Mouse (Mus musculus): Measurements from ENCODE around the gene Nudt12. TPM values are rescaled to one million over a fixed set of nuclear protein-coding genes. Genes with fewer than 3 reads are reported as not detected.

The Nudt12 gene
- 10 to 100 TPM; 10.8 to 11.2 TPM for total RNA-seq (2021)

GRCm38 (mm10) chr17:59013091-59013459 lies at the start of gene Nudt12:
TSS of gene Nudt12 (minus strand) at chr17:59013372.
- intact Hi-C loops (cut with DNase I): no loop called here
- DNase-seq (ENCODE audit: low spot score in 2 of 2): peak; percentile 55 to 65

- no peak for DNase-seq (ENCODE audit: low spot score in 2 of 2)
- intact Hi-C loops (cut with DNase I): no loop called here
These were observed 40.1 kb upstream of the Nudt12 start for GRCm38 (mm10) chr17:59053306-59053705.

GRCm38 (mm10) chr17:59039754-59040153 lies 26.6 kb upstream of the Nudt12 start:
- intact Hi-C loops (cut with DNase I): loop anchor here (5.0 kb wide), 1 partner anchor 58 kb away; no protein-coding TSS in a partner anchor
- DNase-seq (ENCODE audit: low spot score in 2 of 2): peak; percentile 23 to 39

- intact Hi-C loops (cut with DNase I): no loop called here
- no peak for DNase-seq (ENCODE audit: low spot score in 2 of 2)
These were observed 20.3 kb upstream of the Nudt12 start for GRCm38 (mm10) chr17:59033445-59033844.

- intact Hi-C loops (cut with DNase I): no loop called here
- DNase-seq (ENCODE audit: low spot score in 2 of 2): no peak
These were observed 13.2 kb upstream of the Nudt12 start for GRCm38 (mm10) chr17:59026336-59026735.

- DNase-seq (ENCODE audit: low spot score in 2 of 2): no peak
- intact Hi-C loops (cut with DNase I): no loop called here
These were observed 11.3 kb upstream of the Nudt12 start for GRCm38 (mm10) chr17:59024502-59024901.

GRCm38 (mm10) chr17:59023971-59024370 lies 10.8 kb upstream of the Nudt12 start:
- intact Hi-C loops (cut with DNase I): no loop called here
- no peak for DNase-seq (ENCODE audit: low spot score in 2 of 2)

- intact Hi-C loops (cut with DNase I): no loop called here
- no peak for DNase-seq (ENCODE audit: low spot score in 2 of 2)
These were observed 5.5 kb upstream of the Nudt12 start for GRCm38 (mm10) chr17:59018666-59019065.

GRCm38 (mm10) chr17:59012421-59013090 lies 616 bp downstream of the Nudt12 start:
- intact Hi-C loops (cut with DNase I): no loop called here
- DNase-seq (ENCODE audit: low spot score in 2 of 2): peak in 1 of 2 experiments; percentile 5

- intact Hi-C loops (cut with DNase I): no loop called here
- DNase-seq (ENCODE audit: low spot score in 2 of 2): no peak
These were observed 1.4 kb downstream of the Nudt12 start for GRCm38 (mm10) chr17:59011546-59012307.

- intact Hi-C loops (cut with DNase I): no loop called here
These were observed 21.9 kb downstream of the Nudt12 start, which contains the start of gene Pdzph1 for GRCm38 (mm10) chr17:58991275-58991674. TSS of gene Pdzph1 (minus strand) at chr17:58991375.

GRCm38 (mm10) chr17:58973237-58973636 lies 39.9 kb downstream of the Nudt12 start:
- DNase-seq (ENCODE audit: low spot score in 2 of 2): no peak
- intact Hi-C loops (cut with DNase I): no loop called here

More at GRCm38 (mm10) chr17:58991275-58991674, 21.9 kb downstream of the Nudt12 start, which contains the start of gene Pdzph1:
- DNase-seq (ENCODE audit: low spot score in 2 of 2): no peak

GRCm38 (mm10) chr17:58959905-58960304 lies 53.3 kb downstream of the Nudt12 start:
- peak; percentile 12 to 45 for DNase-seq (ENCODE audit: low spot score in 2 of 2)
- intact Hi-C loops (cut with DNase I): no loop called here

GRCm38 (mm10) chr17:58957055-58957454 lies 56.1 kb downstream of the Nudt12 start:
- intact Hi-C loops (cut with DNase I): no loop called here
- DNase-seq (ENCODE audit: low spot score in 2 of 2): no peak

Other genes with a start within 250 kb of the Nudt12 start
- gene Pdzph1, start 22.0 kb downstream of the Nudt12 start, total RNA-seq (2021): 1 to 10 TPM; 6.4 to 7.4 TPM

Measured in left cerebral cortex, postnatal 25 days (tissue).